Mouse (Mus musculus): Measurements from ENCODE around the gene Ddb2. TPM values are rescaled to one million over a fixed set of nuclear protein-coding genes. Genes with fewer than 3 reads are reported as not detected.
"Not testable (repeated sequence)": the region's sequence is repeated elsewhere in the genome, so short reads cannot be mapped to it uniquely, and the experiment has no call there.

Gene Ddb2
- polyA plus RNA-seq, 1 experiment, result 32.4 TPM

DNA sequence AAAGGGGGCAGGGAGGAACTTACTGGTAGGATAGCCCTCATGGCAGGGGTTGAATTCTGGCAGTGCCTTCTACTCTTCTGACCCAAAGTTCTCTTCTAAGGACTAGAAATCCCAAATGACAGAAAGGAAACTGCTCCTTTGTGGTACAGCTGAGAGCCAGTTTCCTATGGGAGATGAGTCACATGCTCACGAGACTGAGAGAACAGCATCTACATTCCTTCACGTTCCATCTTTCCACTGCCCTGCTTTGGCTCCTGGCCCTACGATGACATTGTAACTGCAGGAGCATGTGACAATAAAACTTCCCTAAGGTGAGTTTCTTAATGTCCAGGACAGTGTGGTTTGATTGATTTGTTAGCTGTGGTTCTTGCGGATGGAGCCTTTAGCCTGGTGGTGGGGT lies 11.6 kb upstream of the Ddb2 start:
- 85% methylated on average over 4 of the region's 4 CpGs for WGBS
- no peak overlapping the region for H3K4me3 ChIP-seq (replicated peaks; ENCODE audit: control insufficient read depth, low read depth, low read length)

GRCm38 (mm10) chr2:91244557-91245228 lies 7.9 kb upstream of the Ddb2 start:
- Histone ChIP-seq H3K4me1 (ENCODE audit: control insufficient read depth, insufficient read depth, low read length) (peaks cover 2% of the 10 kb centered on the region; the same call in 1 of the 2 replicates), H3K27ac (ENCODE audit: control insufficient read depth, insufficient read depth, low read depth, low read length, poor library complexity) (no peak overlapping the region), H3K4me3 (replicated peaks; ENCODE audit: control insufficient read depth, low read depth, low read length) (no peak overlapping the region)
- TF ChIP-seq CTCF (IDR thresholded peaks at IDR 0.05; ENCODE audit: control insufficient read depth, insufficient read depth, low read length) (no peak), POLR2A (IDR thresholded peaks at IDR 0.05; ENCODE audit: borderline replicate concordance, control insufficient read depth, low read depth, low read length) (no peak)
- WGBS, result 60% methylated on average over 5 of the region's 5 CpGs

More for the DNA sequence above, 11.6 kb upstream of the Ddb2 start:
- no peaks in the 10 kb centered on the region; the same call in 1 of the 2 replicates for H3K4me1 ChIP-seq (ENCODE audit: control insufficient read depth, insufficient read depth, low read length)
- no peak overlapping the region for H3K27ac ChIP-seq (ENCODE audit: control insufficient read depth, insufficient read depth, low read depth, low read length, poor library complexity)
- TF ChIP-seq POLR2A (IDR thresholded peaks at IDR 0.05; ENCODE audit: borderline replicate concordance, control insufficient read depth, low read depth, low read length) (no peak), CTCF (IDR thresholded peaks at IDR 0.05; ENCODE audit: control insufficient read depth, insufficient read depth, low read length) (no peak)

- no peak for TF ChIP-seq CTCF (IDR thresholded peaks at IDR 0.05; ENCODE audit: control insufficient read depth, insufficient read depth, low read length)
- no peak for TF ChIP-seq POLR2A (IDR thresholded peaks at IDR 0.05; ENCODE audit: borderline replicate concordance, control insufficient read depth, low read depth, low read length)
- Histone ChIP-seq H3K4me1 (ENCODE audit: control insufficient read depth, insufficient read depth, low read length) (peaks cover 2% of the 10 kb centered on the region; the same call in 1 of the 2 replicates), H3K4me3 (replicated peaks; ENCODE audit: control insufficient read depth, low read depth, low read length) (no peak overlapping the region), H3K27ac (ENCODE audit: control insufficient read depth, insufficient read depth, low read depth, low read length, poor library complexity) (no peak overlapping the region)
- 73% methylated on average over 3 of the region's 3 CpGs for WGBS
Measured at GRCm38 (mm10) chr2:91243416-91243815, 6.6 kb upstream of the Ddb2 start.

- TF ChIP-seq POLR2A (IDR thresholded peaks at IDR 0.05; ENCODE audit: borderline replicate concordance, control insufficient read depth, low read depth, low read length) (no peak), CTCF (IDR thresholded peaks at IDR 0.05; ENCODE audit: control insufficient read depth, insufficient read depth, low read length) (no peak)
- H3K4me1 ChIP-seq (ENCODE audit: control insufficient read depth, insufficient read depth, low read length), result peaks cover 2% of the 10 kb centered on the region; the same call in 1 of the 2 replicates
- 18% methylated on average over 5 of the region's 5 CpGs for WGBS
- no peak overlapping the region for H3K27ac ChIP-seq (ENCODE audit: control insufficient read depth, insufficient read depth, low read depth, low read length, poor library complexity)
- H3K4me3 ChIP-seq (replicated peaks; ENCODE audit: control insufficient read depth, low read depth, low read length), result no peak overlapping the region
Measured at GRCm38 (mm10) chr2:91242547-91242946, 5.8 kb upstream of the Ddb2 start.

DNA sequence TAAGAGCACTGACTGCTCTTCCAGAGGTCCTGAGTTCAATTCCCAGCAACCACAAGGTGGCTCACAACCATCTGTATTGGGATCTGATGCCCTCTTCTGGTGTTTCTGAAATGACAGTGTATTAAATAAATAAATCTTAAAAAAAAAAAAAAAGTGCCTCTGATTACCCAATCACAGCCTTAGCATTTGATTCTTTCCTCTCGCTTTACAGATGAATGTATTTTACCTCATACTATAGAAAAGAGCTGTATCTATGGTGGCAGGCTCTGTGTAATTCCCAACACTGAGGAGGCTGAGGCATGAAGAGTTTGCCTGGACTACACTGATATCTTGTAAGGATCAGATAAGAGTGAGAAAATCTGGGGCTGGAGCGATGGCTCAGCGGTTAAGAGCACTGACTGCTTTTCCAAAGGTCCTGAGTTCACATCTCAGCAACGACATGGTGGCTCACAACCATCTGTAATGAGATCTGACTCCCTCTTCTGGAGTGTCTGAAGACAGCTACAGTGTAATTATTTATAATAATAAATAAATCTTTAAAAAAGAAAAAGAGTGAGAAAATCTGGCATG lies 814 bp upstream of the Ddb2 start:
- WGBS, result 18% methylated on average over 4 of the region's 4 CpGs
- not testable (repeated sequence) for H3K4me1 ChIP-seq (ENCODE audit: control insufficient read depth, insufficient read depth, low read length); H3K4me3 ChIP-seq (replicated peaks; ENCODE audit: control insufficient read depth, low read depth, low read length); H3K27ac ChIP-seq (ENCODE audit: control insufficient read depth, insufficient read depth, low read depth, low read length, poor library complexity)

GRCm38 (mm10) chr2:91229735-91230134 lies 7.0 kb downstream of the Ddb2 start:
- WGBS, result 87% methylated on average over 2 of the region's 2 CpGs
- Histone ChIP-seq H3K4me1 (ENCODE audit: control insufficient read depth, insufficient read depth, low read length) (no peaks in the 10 kb centered on the region), H3K27ac (ENCODE audit: control insufficient read depth, insufficient read depth, low read depth, low read length, poor library complexity) (no peak overlapping the region), H3K4me3 (replicated peaks; ENCODE audit: control insufficient read depth, low read depth, low read length) (no peak overlapping the region)
- no peak for TF ChIP-seq POLR2A (IDR thresholded peaks at IDR 0.05; ENCODE audit: borderline replicate concordance, control insufficient read depth, low read depth, low read length)
- no peak for TF ChIP-seq CTCF (IDR thresholded peaks at IDR 0.05; ENCODE audit: control insufficient read depth, insufficient read depth, low read length)

DNA sequence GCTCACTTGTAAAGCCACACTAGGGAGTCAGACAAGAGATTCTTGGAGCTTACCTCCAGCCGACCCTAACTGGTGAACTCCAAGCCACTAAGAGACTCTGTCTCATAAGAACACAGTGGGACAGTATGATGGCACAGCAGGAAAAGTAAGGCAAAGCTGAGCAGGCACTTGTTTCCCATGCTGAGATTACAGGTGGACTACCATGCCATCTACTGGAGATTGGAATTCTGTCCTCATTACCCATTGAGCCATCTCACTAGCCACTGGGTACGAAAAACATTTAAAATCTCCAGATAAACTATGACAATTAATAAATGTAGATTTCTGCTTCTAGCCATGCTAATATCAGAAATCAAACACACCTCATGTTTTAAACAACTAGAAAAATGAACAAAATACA lies 13.2 kb downstream of the Ddb2 start:
- H3K27ac ChIP-seq (ENCODE audit: control insufficient read depth, insufficient read depth, low read depth, low read length, poor library complexity), result no peak overlapping the region
- no peak for TF ChIP-seq POLR2A (IDR thresholded peaks at IDR 0.05; ENCODE audit: borderline replicate concordance, control insufficient read depth, low read depth, low read length)
- no peak for TF ChIP-seq CTCF (IDR thresholded peaks at IDR 0.05; ENCODE audit: control insufficient read depth, insufficient read depth, low read length)
- no peak overlapping the region for H3K4me3 ChIP-seq (replicated peaks; ENCODE audit: control insufficient read depth, low read depth, low read length)
- WGBS, result 85% methylated on average over 2 of the region's 2 CpGs
- H3K4me1 ChIP-seq (ENCODE audit: control insufficient read depth, insufficient read depth, low read length), result no peaks in the 10 kb centered on the region

DNA sequence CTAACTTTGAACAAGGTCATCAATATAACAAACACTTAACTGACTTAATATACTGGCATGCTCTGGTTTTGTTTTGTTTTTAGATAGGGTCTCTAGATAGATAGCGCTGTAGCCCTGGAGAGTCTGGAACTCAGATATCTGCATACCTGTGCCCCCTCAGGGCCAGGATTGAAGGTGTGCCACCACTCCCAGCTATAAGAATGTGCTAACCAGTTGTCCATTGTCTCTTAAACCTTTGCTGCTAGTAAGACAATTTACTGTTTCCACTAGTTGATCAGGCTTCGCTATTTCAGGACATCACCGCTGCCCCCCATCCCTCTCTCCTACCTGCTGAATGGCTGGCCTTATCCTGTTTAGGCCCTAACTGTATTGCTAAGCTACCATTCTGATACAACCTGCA lies 16.3 kb downstream of the Ddb2 start:
- TF ChIP-seq POLR2A (IDR thresholded peaks at IDR 0.05; ENCODE audit: borderline replicate concordance, control insufficient read depth, low read depth, low read length), result no peak
- no peak for TF ChIP-seq CTCF (IDR thresholded peaks at IDR 0.05; ENCODE audit: control insufficient read depth, insufficient read depth, low read length)
- Histone ChIP-seq H3K4me1 (ENCODE audit: control insufficient read depth, insufficient read depth, low read length) (no peaks in the 10 kb centered on the region), H3K4me3 (replicated peaks; ENCODE audit: control insufficient read depth, low read depth, low read length) (no peak overlapping the region), H3K27ac (ENCODE audit: control insufficient read depth, insufficient read depth, low read depth, low read length, poor library complexity) (no peak overlapping the region)
- 94% methylated on average over 3 of the region's 3 CpGs for WGBS

All from bone marrow, adult 2 months (tissue).